ENCODE assay signal across 31 mouse cellular contexts in the genomic region with DNA sequence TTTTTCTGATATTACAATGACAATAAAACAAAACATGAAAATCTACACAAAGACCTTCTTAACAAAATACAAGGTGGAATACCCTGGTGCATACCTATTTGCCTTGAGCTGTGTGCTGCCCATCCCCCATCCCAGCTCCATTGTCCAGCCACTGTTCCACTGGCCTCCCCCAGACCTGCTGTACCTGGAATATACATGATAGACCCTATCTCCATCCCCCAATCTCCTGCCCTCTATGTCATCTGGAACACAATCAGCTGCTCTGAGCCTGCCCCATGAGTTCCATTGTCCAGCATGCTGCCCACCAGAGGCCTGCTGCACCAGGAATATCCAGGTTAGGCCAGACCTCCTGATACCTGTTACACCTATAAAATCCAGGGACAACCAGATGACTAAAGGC. TPM values are rescaled to one million over a fixed set of nuclear protein-coding genes. Genes with fewer than 3 reads are reported as not detected.
DNase-seq lines count a peak whose midpoint lies in the region; ATAC-seq and TF ChIP-seq lines count a peak whose summit lies in the region.
"Had no signal": no experiment of that assay in that cellular context is flagged by ENCODE, and none has a peak within 500 bp of the region (broad histone marks: within the 10 kb centered on the region; RNA-seq: fewer than 3 reads in every experiment).

No protein-coding gene starts in this region.

- no peak for DNase-seq in embryonic facial prominence, embryonic 11.5 days (ENCODE audit: low spot score)
- no peak for DNase-seq in embryonic facial prominence, embryonic 10.5 days (ENCODE audit: low spot score)
- DNase-seq in hindbrain, embryonic 11.5 days (ENCODE audit: low spot score) = no peak
- DNase-seq in midbrain, embryonic 11.5 days (ENCODE audit: low spot score, missing footprints) = no peak
- DNase-seq in stomach, postnatal 0 days (ENCODE audit: low spot score) = no peak
- DNase-seq: adrenal gland, adult 8-10 months; adrenal gland, postnatal 25 days; cerebellum, adult 11-12 months; cerebellum, adult 8-10 months; cerebellum, postnatal 10 days; cerebellum, postnatal 36 days; embryo, embryonic 11 days; gastrocnemius, postnatal 25 days; heart, adult 2 months; heart, postnatal 10 days; heart, postnatal 4 days had no signal

- no peaks in the 10 kb centered on the region for H3K36me3 ChIP-seq in embryonic facial prominence, embryonic 11.5 days (replicated peaks; ENCODE audit: control insufficient read depth, insufficient read depth, low read depth, low read length)
- no peaks in the 10 kb centered on the region for H3K36me3 ChIP-seq in embryonic facial prominence, embryonic 10.5 days (replicated peaks)
- H3K36me3 ChIP-seq in hindbrain, embryonic 11.5 days (ENCODE audit: control insufficient read depth, insufficient read depth, low read length) = no peaks in the 10 kb centered on the region
- no peaks in the 10 kb centered on the region for H3K36me3 ChIP-seq in hindbrain, embryonic 16.5 days (ENCODE audit: control insufficient read depth, insufficient read depth, low read length)
- H3K36me3 ChIP-seq in midbrain, embryonic 11.5 days (ENCODE audit: control insufficient read depth, insufficient read depth, low read length) = no peaks in the 10 kb centered on the region
- H3K36me3 ChIP-seq in midbrain, embryonic 15.5 days (replicated peaks) = no peaks in the 10 kb centered on the region
- H3K36me3 ChIP-seq in stomach, embryonic 14.5 days (ENCODE audit: control insufficient read depth, insufficient read depth, low read length) = no peaks in the 10 kb centered on the region
- H3K36me3 ChIP-seq in stomach, postnatal 0 days (ENCODE audit: control insufficient read depth, insufficient read depth, low read length) = no peaks in the 10 kb centered on the region
- H3K36me3 ChIP-seq: embryonic facial prominence, embryonic 12.5 days; forebrain, embryonic 12.5 days; forebrain, embryonic 15.5 days; heart, embryonic 15.5 days; hindbrain, embryonic 12.5 days; hindbrain, embryonic 15.5 days had no signal

- no peaks in the 10 kb centered on the region for H3K4me1 ChIP-seq in embryonic facial prominence, embryonic 11.5 days (ENCODE audit: control insufficient read depth, insufficient read depth, low read length)
- no peaks in the 10 kb centered on the region for H3K4me1 ChIP-seq in embryonic facial prominence, embryonic 10.5 days
- H3K4me1 ChIP-seq in hindbrain, embryonic 11.5 days (replicated peaks; ENCODE audit: control insufficient read depth, insufficient read depth, low read length) = no peaks in the 10 kb centered on the region
- no peaks in the 10 kb centered on the region for H3K4me1 ChIP-seq in hindbrain, embryonic 16.5 days (ENCODE audit: control insufficient read depth, insufficient read depth, low read depth, low read length)
- no peaks in the 10 kb centered on the region for H3K4me1 ChIP-seq in midbrain, embryonic 11.5 days (ENCODE audit: control insufficient read depth, insufficient read depth, low read length)
- H3K4me1 ChIP-seq in midbrain, embryonic 15.5 days = no peaks in the 10 kb centered on the region
- no peaks in the 10 kb centered on the region for H3K4me1 ChIP-seq in stomach, embryonic 14.5 days (ENCODE audit: control insufficient read depth, insufficient read depth, low read length)
- H3K4me1 ChIP-seq in stomach, postnatal 0 days (replicated peaks; ENCODE audit: control insufficient read depth, insufficient read depth) = no peaks in the 10 kb centered on the region
- H3K4me1 ChIP-seq: embryonic facial prominence, embryonic 12.5 days; forebrain, embryonic 12.5 days; forebrain, embryonic 15.5 days; heart, embryonic 15.5 days; hindbrain, embryonic 12.5 days; hindbrain, embryonic 15.5 days had no signal

- no peak overlapping the region for H3K9ac ChIP-seq in embryonic facial prominence, embryonic 11.5 days (replicated peaks; ENCODE audit: low read length)
- H3K9ac ChIP-seq in hindbrain, embryonic 11.5 days (ENCODE audit: low read depth, low read length) = no peak overlapping the region
- no peak overlapping the region for H3K9ac ChIP-seq in hindbrain, embryonic 16.5 days (ENCODE audit: low read depth, low read length)
- no peak overlapping the region for H3K9ac ChIP-seq in midbrain, embryonic 11.5 days (ENCODE audit: low read length)
- H3K9ac ChIP-seq in midbrain, embryonic 15.5 days = no peak overlapping the region
- no peak overlapping the region for H3K9ac ChIP-seq in stomach, embryonic 14.5 days (replicated peaks; ENCODE audit: low read depth, low read length)
- H3K9ac ChIP-seq in stomach, postnatal 0 days (ENCODE audit: low read length) = no peak overlapping the region
- H3K9ac ChIP-seq: embryonic facial prominence, embryonic 12.5 days; forebrain, embryonic 12.5 days; forebrain, embryonic 15.5 days; heart, embryonic 15.5 days; hindbrain, embryonic 12.5 days; hindbrain, embryonic 15.5 days had no signal

- TF ChIP-seq CTCF in stomach, postnatal 0 days (IDR thresholded peaks at IDR 0.05; ENCODE audit: low read depth) = no peak

- TF ChIP-seq EP300 in stomach, postnatal 0 days (optimal IDR thresholded peaks at IDR 0.05) = no peak

- no peaks in the 10 kb centered on the region for H3K9me3 ChIP-seq in embryonic facial prominence, embryonic 11.5 days (replicated peaks; ENCODE audit: control insufficient read depth, low read length)
- peaks cover 4% of the 10 kb centered on the region; the same call in 1 of the 2 replicates for H3K9me3 ChIP-seq in embryonic facial prominence, embryonic 10.5 days
- H3K9me3 ChIP-seq in hindbrain, embryonic 11.5 days (ENCODE audit: control insufficient read depth, low read length) = no peaks in the 10 kb centered on the region
- H3K9me3 ChIP-seq in hindbrain, embryonic 16.5 days (ENCODE audit: control insufficient read depth, low read length) = no peaks in the 10 kb centered on the region
- no peaks in the 10 kb centered on the region for H3K9me3 ChIP-seq in midbrain, embryonic 11.5 days (ENCODE audit: control insufficient read depth, low read length)
- no peaks in the 10 kb centered on the region for H3K9me3 ChIP-seq in midbrain, embryonic 15.5 days
- no peaks in the 10 kb centered on the region for H3K9me3 ChIP-seq in stomach, embryonic 14.5 days (ENCODE audit: control insufficient read depth, low read depth, low read length)
- H3K9me3 ChIP-seq in stomach, postnatal 0 days (ENCODE audit: control insufficient read depth, low read length) = no peaks in the 10 kb centered on the region
- H3K9me3 ChIP-seq: embryonic facial prominence, embryonic 12.5 days; forebrain, embryonic 15.5 days; heart, embryonic 15.5 days; hindbrain, embryonic 12.5 days; hindbrain, embryonic 15.5 days had no signal

- 0 out of 2 replicates have a peak, but pooled peaks have one; percentile 23 for ATAC-seq in embryonic facial prominence, embryonic 11.5 days (replicated peaks; ENCODE audit: insufficient number of reproducible peaks, low FRiP score, low TSS enrichment, low read depth)
- ATAC-seq in hindbrain, embryonic 11.5 days (ENCODE audit: low FRiP score) = 0 out of 2 replicates have a peak, but pooled peaks have one; percentile 35
- ATAC-seq in hindbrain, embryonic 16.5 days = no peak
- ATAC-seq in midbrain, embryonic 11.5 days (ENCODE audit: low FRiP score) = peak; percentile 58
- no peak for ATAC-seq in midbrain, embryonic 15.5 days (replicated peaks)
- ATAC-seq in stomach, embryonic 14.5 days (ENCODE audit: insufficient number of reproducible peaks, insufficient read depth, low FRiP score, low read depth) = peak; percentile 33; the same call in 1 of the 2 replicates
- ATAC-seq in stomach, postnatal 0 days (ENCODE audit: low FRiP score, low TSS enrichment) = no peak; the same call in 1 of the 2 replicates
- ATAC-seq: activated CD4-positive, CD25-positive, alpha-beta regulatory T cell, adult 4 months; forebrain, embryonic 15.5 days had no signal

- H3K27ac ChIP-seq in embryonic facial prominence, embryonic 11.5 days (replicated peaks; ENCODE audit: low read depth, low read length) = no peak overlapping the region
- H3K27ac ChIP-seq in embryonic facial prominence, embryonic 10.5 days (replicated peaks) = no peak overlapping the region
- H3K27ac ChIP-seq in hindbrain, embryonic 11.5 days (ENCODE audit: low read depth, low read length) = no peak overlapping the region
- no peak overlapping the region for H3K27ac ChIP-seq in hindbrain, embryonic 16.5 days (ENCODE audit: low read depth, low read length)
- no peak overlapping the region for H3K27ac ChIP-seq in midbrain, embryonic 11.5 days (ENCODE audit: low read depth, low read length)
- H3K27ac ChIP-seq in midbrain, embryonic 15.5 days = no peak overlapping the region
- no peak overlapping the region for H3K27ac ChIP-seq in stomach, embryonic 14.5 days (ENCODE audit: low read length)
- H3K27ac ChIP-seq in stomach, postnatal 0 days (replicated peaks) = no peak overlapping the region
- H3K27ac ChIP-seq: embryonic facial prominence, embryonic 12.5 days; forebrain, embryonic 12.5 days; forebrain, embryonic 15.5 days; heart, adult 2 months; heart, embryonic 15.5 days; hindbrain, embryonic 12.5 days; hindbrain, embryonic 15.5 days had no signal

- no peak overlapping the region for H3K4me3 ChIP-seq in embryonic facial prominence, embryonic 11.5 days (ENCODE audit: low read depth, low read length)
- no peak overlapping the region for H3K4me3 ChIP-seq in embryonic facial prominence, embryonic 10.5 days
- H3K4me3 ChIP-seq in hindbrain, embryonic 11.5 days (ENCODE audit: low read depth, low read length) = no peak overlapping the region
- H3K4me3 ChIP-seq in hindbrain, embryonic 16.5 days (ENCODE audit: low read length) = no peak overlapping the region
- H3K4me3 ChIP-seq in midbrain, embryonic 11.5 days (ENCODE audit: low read depth, low read length) = no peak overlapping the region
- no peak overlapping the region for H3K4me3 ChIP-seq in midbrain, embryonic 15.5 days
- H3K4me3 ChIP-seq in stomach, embryonic 14.5 days (ENCODE audit: low read depth, low read length) = no peak overlapping the region
- H3K4me3 ChIP-seq in stomach, postnatal 0 days (ENCODE audit: low read depth, low read length) = no peak overlapping the region
- H3K4me3 ChIP-seq: embryonic facial prominence, embryonic 12.5 days; erythroblast, embryonic 14.5 days; forebrain, embryonic 12.5 days; forebrain, embryonic 15.5 days; heart, adult 2 months; heart, embryonic 15.5 days; hindbrain, embryonic 12.5 days; hindbrain, embryonic 15.5 days had no signal

- H3K4me2 ChIP-seq in embryonic facial prominence, embryonic 11.5 days (ENCODE audit: low read depth, low read length) = no peak overlapping the region
- no peak overlapping the region for H3K4me2 ChIP-seq in hindbrain, embryonic 11.5 days (replicated peaks; ENCODE audit: low read depth, low read length)
- no peak overlapping the region for H3K4me2 ChIP-seq in hindbrain, embryonic 16.5 days (ENCODE audit: low read length)
- H3K4me2 ChIP-seq in midbrain, embryonic 11.5 days = no peak overlapping the region
- H3K4me2 ChIP-seq in midbrain, embryonic 15.5 days = no peak overlapping the region
- no peak overlapping the region for H3K4me2 ChIP-seq in stomach, embryonic 14.5 days (replicated peaks; ENCODE audit: low read depth, low read length)
- H3K4me2 ChIP-seq in stomach, postnatal 0 days (replicated peaks; ENCODE audit: low read depth) = no peak overlapping the region
- H3K4me2 ChIP-seq: embryonic facial prominence, embryonic 12.5 days; forebrain, embryonic 12.5 days; forebrain, embryonic 15.5 days; heart, embryonic 11.5 days; heart, embryonic 15.5 days; hindbrain, embryonic 12.5 days; hindbrain, embryonic 15.5 days had no signal

- H3K27me3 ChIP-seq in embryonic facial prominence, embryonic 11.5 days (ENCODE audit: control insufficient read depth, insufficient read depth, low read length) = no peaks in the 10 kb centered on the region
- no peaks in the 10 kb centered on the region for H3K27me3 ChIP-seq in embryonic facial prominence, embryonic 10.5 days (replicated peaks; ENCODE audit: low read depth, poor library complexity, severe bottlenecking)
- no peaks in the 10 kb centered on the region for H3K27me3 ChIP-seq in hindbrain, embryonic 11.5 days (ENCODE audit: control insufficient read depth, insufficient read depth, low read length)
- H3K27me3 ChIP-seq in hindbrain, embryonic 16.5 days (replicated peaks; ENCODE audit: control insufficient read depth, insufficient read depth, low read length) = no peaks in the 10 kb centered on the region
- no peaks in the 10 kb centered on the region for H3K27me3 ChIP-seq in midbrain, embryonic 11.5 days (ENCODE audit: control insufficient read depth, insufficient read depth, low read length)
- no peaks in the 10 kb centered on the region for H3K27me3 ChIP-seq in midbrain, embryonic 15.5 days (replicated peaks)
- no peaks in the 10 kb centered on the region for H3K27me3 ChIP-seq in stomach, embryonic 14.5 days (ENCODE audit: control insufficient read depth, insufficient read depth, low read length)
- H3K27me3 ChIP-seq in stomach, postnatal 0 days (ENCODE audit: control insufficient read depth, insufficient read depth, low read length) = no peaks in the 10 kb centered on the region
- H3K27me3 ChIP-seq: embryonic facial prominence, embryonic 12.5 days; forebrain, embryonic 12.5 days; forebrain, embryonic 15.5 days; heart, embryonic 15.5 days; hindbrain, embryonic 12.5 days; hindbrain, embryonic 15.5 days had no signal

RNA-seq across cellular contexts. Expression of gene Mup5, which starts 21.6 kb away (rescaled TPM):
- polyA plus RNA-seq in embryonic facial prominence, embryonic 11.5 days (2014; fragmentation: Nextera tagmentation; extraction: Ambion mirVana) = not detected in 2 replicates
- polyA plus RNA-seq in embryonic facial prominence, embryonic 10.5 days (2016; fragmentation: Nextera tagmentation; extraction: Ambion mirVana) = not detected in 2 replicates
- not detected in 2 replicates for polyA plus RNA-seq in hindbrain, embryonic 11.5 days (2014; fragmentation: Nextera tagmentation; extraction: Ambion mirVana)
- polyA plus RNA-seq in hindbrain, embryonic 16.5 days (2015; fragmentation: Nextera tagmentation; extraction: Ambion mirVana) = not detected in 2 replicates
- polyA plus RNA-seq in midbrain, embryonic 11.5 days (2014; fragmentation: Nextera tagmentation; extraction: Ambion mirVana) = not detected in 2 replicates
- polyA plus RNA-seq in midbrain, embryonic 15.5 days (2015; fragmentation: Nextera tagmentation; extraction: Ambion mirVana) = not detected in 2 replicates
- polyA plus RNA-seq in stomach, embryonic 14.5 days (2014; fragmentation: Nextera tagmentation; extraction: Ambion mirVana) = not detected in 2 replicates
- polyA plus RNA-seq in stomach, postnatal 0 days (2015; fragmentation: Nextera tagmentation; extraction: Ambion mirVana) = not detected in 2 replicates
- polyA plus RNA-seq: activated CD4-positive, CD25-positive, alpha-beta regulatory T cell, adult 4 months; brain, embryonic 14.5 days; embryonic facial prominence, embryonic 12.5 days; erythroblast, embryonic 14.5 days; forebrain, embryonic 12.5 days; forebrain, embryonic 15.5 days; heart, adult 2 months; heart, embryonic 11.5 days; heart, embryonic 15.5 days; hindbrain, embryonic 12.5 days; hindbrain, embryonic 15.5 days had no signal

RNA-seq across cellular contexts. Expression of gene Mup19, which starts 31.4 kb away (rescaled TPM):
- polyA plus RNA-seq in embryonic facial prominence, embryonic 11.5 days (2014; fragmentation: Nextera tagmentation; extraction: Ambion mirVana) = not detected in 2 replicates
- polyA plus RNA-seq in embryonic facial prominence, embryonic 10.5 days (2016; fragmentation: Nextera tagmentation; extraction: Ambion mirVana) = not detected in 2 replicates
- not detected in 2 replicates for polyA plus RNA-seq in hindbrain, embryonic 11.5 days (2014; fragmentation: Nextera tagmentation; extraction: Ambion mirVana)
- polyA plus RNA-seq in hindbrain, embryonic 16.5 days (2015; fragmentation: Nextera tagmentation; extraction: Ambion mirVana) = not detected in 2 replicates
- not detected in 2 replicates for polyA plus RNA-seq in midbrain, embryonic 11.5 days (2014; fragmentation: Nextera tagmentation; extraction: Ambion mirVana)
- polyA plus RNA-seq in midbrain, embryonic 15.5 days (2015; fragmentation: Nextera tagmentation; extraction: Ambion mirVana) = not detected in 2 replicates
- polyA plus RNA-seq in stomach, embryonic 14.5 days (2014; fragmentation: Nextera tagmentation; extraction: Ambion mirVana) = not detected in 2 replicates
- not detected in 2 replicates for polyA plus RNA-seq in stomach, postnatal 0 days (2015; fragmentation: Nextera tagmentation; extraction: Ambion mirVana)
- polyA plus RNA-seq: activated CD4-positive, CD25-positive, alpha-beta regulatory T cell, adult 4 months; brain, embryonic 14.5 days; cortical plate, adult 2 months; embryonic facial prominence, embryonic 12.5 days; erythroblast, embryonic 14.5 days; forebrain, embryonic 12.5 days; forebrain, embryonic 15.5 days; gonadal fat pad, adult 2 months; heart, adult 2 months; heart, embryonic 11.5 days; heart, embryonic 15.5 days; hindbrain, embryonic 12.5 days; hindbrain, embryonic 15.5 days had no signal

Comparison
In these comparisons a context has a peak if more than half of its experiments do, and no peak if none do; other contexts are left out.
1. ATAC-seq: peak in embryonic facial prominence, embryonic 11.5 days (single experiment), hindbrain, embryonic 11.5 days (single experiment), midbrain, embryonic 11.5 days (single experiment) and stomach, embryonic 14.5 days (single experiment); none in hindbrain, embryonic 16.5 days (single experiment), midbrain, embryonic 15.5 days (single experiment) and stomach, postnatal 0 days (single experiment).